Mouse (Mus musculus): Measurements from ENCODE around the gene Trpm8. TPM values are rescaled to one million over a fixed set of nuclear protein-coding genes. Genes with fewer than 3 reads are reported as not detected.
A peak's percentile ranks its signal among the peaks of the same experiment; 100 is the strongest.

The Trpm8 gene
- polyA plus RNA-seq, 1 experiment from 2014 or later, result not detected

DNA sequence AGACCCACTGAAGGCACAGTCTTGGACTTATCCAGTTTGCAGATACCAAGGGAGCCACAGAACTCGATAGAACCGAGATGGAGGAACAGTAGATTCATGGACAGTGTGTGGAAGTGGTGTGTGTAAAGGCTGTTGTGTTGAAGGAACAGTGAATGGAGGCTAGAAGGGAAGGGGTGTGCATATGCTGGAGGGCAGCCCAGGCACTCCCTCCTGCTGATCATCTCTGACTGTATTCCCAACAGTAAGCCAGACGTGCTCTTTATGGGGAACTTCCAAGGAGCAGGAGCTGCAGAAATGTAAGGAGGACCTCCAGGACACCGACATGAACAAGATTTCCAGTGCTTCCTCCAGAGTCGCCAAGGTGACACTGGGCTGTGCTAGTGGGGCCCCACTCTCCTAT is 27.4 kb upstream of the Trpm8 start:
- H3K4me2 ChIP-seq, result no peak overlapping the region
- H3K9ac ChIP-seq, result no peak overlapping the region
- H3K4me3 ChIP-seq (replicated peaks), result no peak overlapping the region
- H3K9me3 ChIP-seq (replicated peaks), result peaks cover 55% of the 10 kb centered on the region
- H3K27me3 ChIP-seq, result no peaks in the 10 kb centered on the region
- no peak overlapping the region for H3K27ac ChIP-seq
- no peak for ATAC-seq (replicated peaks; ENCODE audit: low FRiP score)
- H3K4me1 ChIP-seq, result no peaks in the 10 kb centered on the region
- 85% methylated on average over 5 of the region's 5 CpGs for WGBS
- H3K36me3 ChIP-seq, result no peaks in the 10 kb centered on the region

DNA sequence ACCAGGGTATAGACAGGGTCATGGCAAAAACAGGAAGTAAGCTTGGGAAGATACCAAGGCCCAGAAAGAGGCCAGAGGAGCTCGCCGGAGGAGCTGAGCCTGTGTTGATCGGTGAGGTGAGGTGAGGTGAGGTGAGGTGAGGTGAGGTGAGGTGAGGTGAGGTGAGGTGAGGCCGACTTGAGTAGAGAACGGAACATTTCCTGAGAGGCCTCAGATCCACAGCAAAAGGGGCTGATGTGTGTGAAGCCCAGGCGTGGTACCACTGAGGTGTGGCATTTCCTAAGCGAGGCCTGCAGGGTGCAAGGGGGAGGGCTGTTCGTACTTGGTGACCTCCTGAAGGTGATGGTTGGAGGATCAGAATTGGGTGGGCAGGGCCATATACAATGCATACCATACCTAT is 24.4 kb upstream of the Trpm8 start:
- Histone ChIP-seq H3K27me3 (no peaks in the 10 kb centered on the region), H3K4me2 (no peak overlapping the region), H3K9ac (no peak overlapping the region), H3K27ac (no peak overlapping the region), H3K36me3 (no peaks in the 10 kb centered on the region), H3K4me1 (no peaks in the 10 kb centered on the region), H3K4me3 (replicated peaks) (no peak overlapping the region), H3K9me3 (replicated peaks) (peaks cover 55% of the 10 kb centered on the region)
- no peak for ATAC-seq (replicated peaks; ENCODE audit: low FRiP score)
- 65% methylated on average over 8 of the region's 8 CpGs for WGBS

DNA sequence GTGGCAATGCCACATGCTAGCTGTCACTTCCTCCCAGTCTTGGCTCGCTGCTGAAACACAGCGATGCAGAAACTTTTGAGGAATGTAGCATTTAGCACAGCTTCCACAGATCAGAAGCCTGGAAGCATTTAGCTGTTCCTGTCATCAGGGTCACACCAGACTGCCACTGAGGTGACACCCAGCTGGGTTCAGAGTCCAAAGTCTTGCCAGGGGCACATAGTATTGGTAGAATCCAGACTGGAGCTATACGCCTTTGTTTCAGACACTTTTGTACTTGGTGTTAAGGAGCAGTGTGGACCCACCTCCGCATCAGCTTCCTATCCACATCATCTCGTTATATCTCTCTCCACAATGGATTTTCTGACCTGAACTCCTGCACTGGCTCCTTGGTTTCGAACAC is 23.9 kb upstream of the Trpm8 start:
- Histone ChIP-seq H3K4me2 (no peak overlapping the region), H3K36me3 (no peaks in the 10 kb centered on the region), H3K9ac (no peak overlapping the region), H3K27ac (no peak overlapping the region), H3K9me3 (replicated peaks) (peaks cover 51% of the 10 kb centered on the region), H3K27me3 (no peaks in the 10 kb centered on the region), H3K4me1 (no peaks in the 10 kb centered on the region), H3K4me3 (replicated peaks) (no peak overlapping the region)
- no peak for ATAC-seq (replicated peaks; ENCODE audit: low FRiP score)
- WGBS, result 71% methylated on average over 6 of the region's 6 CpGs

DNA sequence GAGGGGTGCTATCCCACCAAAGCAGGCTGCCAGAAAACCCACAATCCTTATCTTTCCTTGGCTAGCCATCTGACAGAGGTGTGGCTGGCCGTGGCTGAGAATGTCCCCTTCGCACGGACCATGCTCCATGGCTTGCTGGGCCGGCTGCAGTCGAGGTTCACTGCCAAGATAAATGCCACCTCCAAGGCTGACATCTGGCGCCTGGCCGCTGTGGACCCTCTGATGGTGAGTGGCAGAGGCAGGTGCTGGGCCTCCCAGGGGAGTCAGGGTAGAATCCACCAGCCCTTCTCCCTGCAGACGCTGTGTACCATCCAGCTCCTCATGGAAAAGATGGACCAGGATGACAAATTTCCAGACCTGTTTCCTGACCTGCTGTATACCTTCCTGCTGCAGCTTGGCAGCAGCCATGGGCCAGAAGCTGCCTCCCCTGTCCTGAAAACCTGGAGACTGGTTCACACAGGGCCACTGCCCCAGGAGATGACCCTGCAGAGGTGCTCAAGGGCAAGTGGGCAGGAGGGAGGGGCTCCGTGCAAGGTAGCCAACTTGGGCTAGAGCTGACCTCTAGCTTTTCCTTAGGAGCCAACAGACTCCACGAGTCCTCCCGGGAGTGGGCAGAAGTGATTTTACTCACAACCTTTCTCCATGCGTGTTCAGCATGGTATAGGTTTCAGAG is 22.5 kb upstream of the Trpm8 start:
- peaks cover 37% of the 10 kb centered on the region for H3K9me3 ChIP-seq (replicated peaks)
- H3K27me3 ChIP-seq, result no peaks in the 10 kb centered on the region
- H3K4me1 ChIP-seq, result peaks cover 10% of the 10 kb centered on the region
- WGBS, result 86% methylated on average over 12 of the region's 12 CpGs
- H3K27ac ChIP-seq, result no peak overlapping the region
- H3K4me2 ChIP-seq, result no peak overlapping the region
- ATAC-seq (replicated peaks; ENCODE audit: low FRiP score), result no peak
- H3K36me3 ChIP-seq, result peaks cover 3% of the 10 kb centered on the region
- no peak overlapping the region for H3K4me3 ChIP-seq (replicated peaks)
- no peak overlapping the region for H3K9ac ChIP-seq

DNA sequence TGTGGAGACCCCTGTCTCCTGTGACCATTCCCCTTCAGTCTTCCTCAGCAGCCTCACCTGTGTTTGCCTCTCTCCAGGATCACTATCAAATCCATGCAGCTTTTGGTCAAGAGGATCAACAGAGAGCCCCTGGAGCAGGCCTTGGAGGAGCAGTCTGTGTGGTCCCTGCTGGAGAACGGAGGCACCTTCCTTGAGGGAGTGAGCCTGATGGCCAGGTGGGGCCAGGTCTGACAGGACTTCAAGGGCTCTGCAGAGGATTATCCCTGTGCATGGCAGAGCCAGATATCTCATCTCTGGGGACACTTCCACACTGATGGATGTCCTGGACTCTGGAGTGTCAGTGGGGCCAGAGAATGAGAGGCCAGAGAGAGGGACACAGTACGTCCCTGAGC is 22.0 kb upstream of the Trpm8 start:
- no peak overlapping the region for H3K9ac ChIP-seq
- H3K4me2 ChIP-seq, result no peak overlapping the region
- no peak overlapping the region for H3K27ac ChIP-seq
- ATAC-seq (replicated peaks; ENCODE audit: low FRiP score), result no peak
- H3K36me3 ChIP-seq, result peaks cover 9% of the 10 kb centered on the region
- H3K9me3 ChIP-seq (replicated peaks), result peaks cover 32% of the 10 kb centered on the region
- WGBS, result 54% methylated on average over 2 of the region's 2 CpGs
- H3K4me1 ChIP-seq, result peaks cover 13% of the 10 kb centered on the region
- no peak overlapping the region for H3K4me3 ChIP-seq (replicated peaks)
- no peaks in the 10 kb centered on the region for H3K27me3 ChIP-seq

DNA sequence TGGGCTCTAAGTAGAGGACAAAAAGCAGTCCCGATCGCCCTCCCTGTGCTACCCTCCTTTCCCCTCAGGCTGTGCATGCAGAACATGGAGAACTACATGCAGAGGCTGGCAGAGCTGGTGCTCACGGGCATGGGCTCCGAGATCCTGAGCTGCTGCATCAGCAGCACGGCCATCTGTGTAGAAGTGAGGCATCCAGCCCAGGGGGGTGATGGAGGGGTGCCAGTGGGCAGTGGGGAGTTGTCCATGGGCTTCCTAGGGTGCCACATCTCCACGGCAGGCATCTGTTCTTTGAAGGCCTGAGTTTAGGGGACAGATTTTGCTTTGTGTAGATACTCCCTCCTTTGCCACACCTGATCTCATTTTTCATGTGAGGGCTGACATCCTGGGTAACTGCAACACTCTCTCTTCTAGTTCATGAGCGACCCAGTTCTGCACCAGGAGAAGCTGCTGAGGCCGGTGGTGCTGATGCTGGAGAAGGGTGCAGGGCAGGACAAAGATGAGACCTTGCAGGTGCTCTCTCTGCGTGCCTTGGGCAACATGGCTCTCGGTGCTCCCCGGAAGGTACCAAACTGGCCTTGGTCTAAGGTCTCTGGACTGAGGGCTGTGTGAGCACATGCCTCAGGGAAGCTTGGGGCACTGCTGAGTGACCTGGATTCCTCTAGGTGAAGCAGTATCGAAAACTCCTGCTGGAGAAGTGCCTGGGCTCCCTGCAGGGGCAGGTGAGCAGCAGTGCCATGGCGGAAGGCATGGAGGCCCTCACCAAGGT is 21.3 kb upstream of the Trpm8 start:
- no peak overlapping the region for H3K4me3 ChIP-seq (replicated peaks)
- H3K4me1 ChIP-seq, result peaks cover 13% of the 10 kb centered on the region
- H3K27me3 ChIP-seq, result no peaks in the 10 kb centered on the region
- 79% methylated on average over 13 of the region's 13 CpGs for WGBS
- H3K27ac ChIP-seq, result no peak overlapping the region
- peaks cover 25% of the 10 kb centered on the region for H3K9me3 ChIP-seq (replicated peaks)
- no peak overlapping the region for H3K4me2 ChIP-seq
- no peak for ATAC-seq (replicated peaks; ENCODE audit: low FRiP score)
- peaks cover 16% of the 10 kb centered on the region for H3K36me3 ChIP-seq
- H3K9ac ChIP-seq, result no peak overlapping the region

DNA sequence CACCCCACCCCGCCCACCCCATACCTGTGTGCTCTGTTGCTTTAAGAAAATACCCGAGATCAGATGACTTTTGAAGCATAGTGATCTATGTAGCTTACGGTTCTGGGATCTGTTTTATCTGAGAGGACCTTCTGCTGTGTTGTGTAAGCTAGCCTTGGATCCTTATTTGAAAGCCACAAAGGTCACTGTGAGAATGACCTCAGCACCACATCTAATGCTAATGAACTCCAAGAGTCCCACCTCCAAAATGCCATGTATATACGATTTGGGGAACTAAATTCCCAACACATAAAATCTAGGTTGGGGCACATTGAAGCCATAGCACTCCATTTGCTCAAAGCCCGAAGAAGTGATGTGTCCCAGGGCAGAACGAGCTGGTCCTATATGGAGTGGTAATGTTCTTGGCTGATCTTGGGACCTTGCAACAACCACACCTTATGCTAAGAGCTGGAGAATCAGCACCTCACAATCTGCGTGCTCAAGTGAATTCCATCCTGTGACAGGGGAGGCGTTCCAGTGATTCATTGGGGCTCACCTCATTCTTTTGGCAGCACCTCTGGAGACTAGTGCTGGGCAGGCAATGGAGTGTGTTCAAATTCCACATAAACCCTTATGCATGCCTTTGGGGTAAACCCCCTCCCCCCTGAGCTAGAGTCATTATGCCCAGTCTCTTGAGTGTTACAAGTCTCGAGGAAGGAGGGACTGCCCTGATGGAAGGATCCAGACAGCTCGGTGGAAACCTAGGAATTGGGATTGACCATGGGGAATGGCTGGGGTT is 20.4 kb upstream of the Trpm8 start:
- Histone ChIP-seq H3K27ac (no peak overlapping the region), H3K9ac (no peak overlapping the region), H3K4me2 (no peak overlapping the region), H3K9me3 (replicated peaks) (peaks cover 23% of the 10 kb centered on the region), H3K36me3 (peaks cover 25% of the 10 kb centered on the region), H3K4me3 (replicated peaks) (no peak overlapping the region), H3K4me1 (peaks cover 13% of the 10 kb centered on the region), H3K27me3 (no peaks in the 10 kb centered on the region)
- ATAC-seq (replicated peaks; ENCODE audit: low FRiP score), result no peak
- 75% methylated on average over 10 of the region's 10 CpGs for WGBS

DNA sequence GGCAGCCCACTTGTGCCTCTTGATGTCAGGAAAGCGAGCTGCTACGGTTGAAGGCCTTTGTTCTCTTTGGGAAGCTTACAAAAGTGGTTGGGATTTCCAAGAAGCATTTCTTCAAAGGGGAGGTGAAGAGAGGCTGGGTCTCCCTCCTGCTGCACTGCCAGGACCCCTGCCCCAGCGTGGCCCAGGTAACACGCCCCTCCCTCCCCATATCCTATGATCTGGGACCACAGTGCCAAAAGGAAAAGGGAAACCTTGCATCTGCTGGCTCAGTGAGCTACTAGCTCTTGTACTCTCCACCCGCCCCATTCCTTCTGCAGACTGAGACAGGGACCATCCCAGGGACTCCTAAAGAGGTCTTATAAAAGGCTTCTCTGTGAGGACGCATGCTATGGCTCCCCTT is 19.8 kb upstream of the Trpm8 start:
- 80% methylated on average over 6 of the region's 6 CpGs for WGBS
- Histone ChIP-seq H3K9me3 (replicated peaks) (peaks cover 18% of the 10 kb centered on the region; the same call in 1 of the 2 replicates), H3K27me3 (no peaks in the 10 kb centered on the region), H3K4me2 (no peak overlapping the region), H3K27ac (no peak overlapping the region), H3K36me3 (peaks cover 31% of the 10 kb centered on the region), H3K9ac (no peak overlapping the region), H3K4me3 (replicated peaks) (no peak overlapping the region), H3K4me1 (peaks cover 18% of the 10 kb centered on the region)
- no peak for ATAC-seq (replicated peaks; ENCODE audit: low FRiP score)

DNA sequence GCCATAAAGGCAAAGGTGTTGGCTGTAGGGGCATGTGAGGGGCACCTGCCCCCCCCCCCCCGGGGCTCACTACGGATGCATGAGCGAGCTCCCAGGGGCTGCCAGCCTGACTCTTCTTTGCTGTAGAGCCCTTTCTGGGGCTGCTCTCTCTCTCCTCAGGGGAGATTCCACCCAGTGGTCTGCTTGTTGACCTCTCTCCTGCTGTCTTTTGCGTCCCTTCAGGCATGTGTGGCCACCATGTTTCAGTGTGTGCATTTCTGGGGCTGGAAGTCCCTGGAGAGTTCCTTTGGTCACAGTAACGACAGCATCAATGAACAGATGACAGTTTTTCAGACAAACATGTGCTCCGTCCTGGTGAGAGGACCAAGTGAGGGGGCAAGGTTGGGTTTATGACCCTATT is 19.1 kb upstream of the Trpm8 start:
- no peak for ATAC-seq (replicated peaks; ENCODE audit: low FRiP score)
- Histone ChIP-seq H3K27ac (no peak overlapping the region), H3K9me3 (replicated peaks) (peaks cover 18% of the 10 kb centered on the region; the same call in 1 of the 2 replicates), H3K4me1 (peaks cover 20% of the 10 kb centered on the region), H3K4me2 (no peak overlapping the region), H3K27me3 (no peaks in the 10 kb centered on the region), H3K4me3 (replicated peaks) (no peak overlapping the region), H3K36me3 (peaks cover 38% of the 10 kb centered on the region), H3K9ac (no peak overlapping the region)
- 69% methylated on average over 6 of the region's 6 CpGs for WGBS

DNA sequence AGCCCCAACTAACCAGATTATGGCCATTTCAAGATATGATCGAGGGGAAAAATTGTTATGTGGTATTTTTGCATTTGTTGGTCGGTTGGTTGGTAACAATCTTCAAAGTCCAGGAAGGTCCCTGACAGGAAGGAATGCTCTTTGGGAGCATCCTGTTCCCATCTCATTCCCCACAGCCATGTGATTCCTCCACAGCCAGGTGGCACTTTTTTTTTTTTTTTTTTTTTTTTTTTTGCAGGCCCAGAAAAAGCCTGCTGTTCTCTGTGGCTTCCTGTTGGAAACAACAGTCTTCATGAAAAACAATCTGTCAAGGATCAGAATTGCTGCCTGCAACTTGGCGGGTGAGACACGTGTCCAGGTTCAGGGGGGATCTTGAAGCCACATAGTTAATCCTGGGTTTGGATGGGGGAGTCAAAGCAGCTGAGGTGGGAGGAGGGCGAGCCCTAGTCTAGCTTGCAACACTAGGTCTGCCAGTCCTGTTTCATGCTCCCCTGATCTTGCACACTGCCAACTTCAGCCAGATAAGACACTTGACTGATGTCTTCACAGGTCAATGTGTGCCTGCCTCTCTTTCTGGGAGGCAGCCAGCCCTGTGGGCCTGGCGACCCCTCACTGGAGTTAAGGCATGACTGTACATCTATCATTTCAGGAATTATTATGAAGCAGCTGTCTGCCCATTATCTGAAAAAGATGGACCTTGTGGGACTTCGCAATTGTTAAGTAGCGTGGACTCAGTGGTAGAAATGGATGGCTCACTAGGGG is 18.4 kb upstream of the Trpm8 start:
- Histone ChIP-seq H3K27me3 (no peaks in the 10 kb centered on the region), H3K27ac (peak overlapping the region; percentile 2), H3K4me2 (no peak overlapping the region), H3K9me3 (replicated peaks) (peaks cover 18% of the 10 kb centered on the region; the same call in 1 of the 2 replicates), H3K4me1 (peaks cover 20% of the 10 kb centered on the region), H3K9ac (no peak overlapping the region), H3K4me3 (replicated peaks) (no peak overlapping the region), H3K36me3 (peaks cover 45% of the 10 kb centered on the region)
- ATAC-seq (replicated peaks; ENCODE audit: low FRiP score), result peak; percentile 24
- WGBS, result 56% methylated on average over 8 of the region's 8 CpGs

DNA sequence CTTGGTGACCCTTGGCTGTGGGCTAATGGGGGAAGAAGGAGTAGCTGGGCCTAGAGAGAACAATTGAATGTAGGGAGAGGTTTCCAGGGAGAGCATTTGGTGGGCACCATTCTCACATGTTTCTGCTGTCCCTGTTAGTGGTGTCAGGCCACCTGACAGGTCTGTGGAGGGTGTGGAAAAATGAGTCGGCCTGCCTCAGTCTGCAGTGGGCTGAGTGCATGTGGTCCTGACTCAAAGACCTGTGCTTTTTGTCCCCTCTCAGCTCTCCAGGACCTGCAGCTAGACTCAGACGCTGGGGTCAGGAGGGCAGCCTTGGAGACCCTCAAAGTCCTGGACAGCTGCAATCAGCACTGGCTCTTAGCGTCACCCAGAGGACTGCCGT is 17.8 kb upstream of the Trpm8 start:
- no peaks in the 10 kb centered on the region for H3K27me3 ChIP-seq
- H3K9me3 ChIP-seq (replicated peaks), result peaks cover 18% of the 10 kb centered on the region; the same call in 1 of the 2 replicates
- no peak overlapping the region for H3K4me2 ChIP-seq
- peak; percentile 7 for ATAC-seq (replicated peaks; ENCODE audit: low FRiP score)
- 75% methylated on average over 4 of the region's 4 CpGs for WGBS
- no peak overlapping the region for H3K9ac ChIP-seq
- peak overlapping the region; percentile 2; the same call in 1 of the 2 replicates for H3K27ac ChIP-seq
- peaks cover 50% of the 10 kb centered on the region for H3K36me3 ChIP-seq
- peaks cover 20% of the 10 kb centered on the region for H3K4me1 ChIP-seq
- H3K4me3 ChIP-seq (replicated peaks), result no peak overlapping the region

All from kidney, embryonic 15.5 days (tissue).